Mouse (Mus musculus): ENCODE measurements around the gene Capn8.

DNA sequence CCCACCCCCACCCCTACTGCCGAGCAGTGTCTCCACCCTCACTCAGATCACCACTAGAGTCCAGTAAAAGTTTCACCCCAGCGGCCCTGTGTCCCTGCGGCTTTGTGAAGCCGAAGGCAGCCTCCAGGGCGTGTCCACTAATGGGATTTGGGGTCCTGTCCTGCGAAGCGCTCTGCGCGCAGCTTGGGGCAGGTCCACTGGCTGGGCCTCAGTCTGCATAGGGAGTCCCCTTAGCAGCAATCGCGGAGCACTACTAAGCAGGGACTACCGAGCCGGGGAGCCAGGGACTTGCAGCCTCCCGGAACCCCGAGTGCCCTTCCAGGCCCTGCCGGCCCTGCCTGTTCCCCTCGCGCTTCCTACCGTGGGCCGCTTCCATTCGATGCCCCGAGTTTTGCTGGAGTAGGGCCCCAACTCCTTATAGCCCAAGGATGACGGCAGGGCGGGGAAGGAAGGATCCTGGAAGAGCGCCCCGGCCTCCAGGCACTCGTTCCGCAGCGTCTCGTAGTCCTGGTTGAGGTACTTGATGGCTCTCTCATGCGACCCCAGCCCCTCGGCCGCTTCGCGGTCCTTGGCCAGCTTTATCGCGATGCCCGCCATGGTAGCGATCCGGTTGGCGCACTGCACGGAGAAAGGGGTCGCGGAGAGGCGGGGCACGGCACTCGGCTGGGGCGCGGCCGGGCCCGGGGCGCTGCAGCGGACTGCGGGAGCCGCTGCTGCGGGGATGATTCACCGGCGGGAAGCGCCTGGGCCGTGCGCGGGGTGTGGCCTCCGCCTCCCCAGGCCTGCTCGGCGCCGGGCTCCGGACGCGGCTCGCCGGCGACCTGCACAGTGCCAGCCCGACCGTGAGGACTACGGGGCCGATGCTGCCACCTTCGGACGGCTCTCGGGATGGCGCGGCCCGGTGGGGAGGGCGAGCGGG lies 47.8 kb upstream of the Capn8 start, which contains the start of gene Capn2:
- TF ChIP-seq POLR2A (IDR thresholded peaks at IDR 0.05; ENCODE audit: control insufficient read depth, low read depth, low read length) = no peak; the same call in 1 of the 2 replicates
- 0 out of 2 replicates have a peak, but pooled peaks have one; percentile 39 for TF ChIP-seq CTCF (IDR thresholded peaks at IDR 0.05; ENCODE audit: control insufficient read depth, insufficient read depth, insufficient replicate concordance, low read depth, low read length)

Data from testis, adult 2 months (tissue).